Mouse (Mus musculus): Measurements from ENCODE around the gene Gm9817. TPM values are rescaled to one million over a fixed set of nuclear protein-coding genes. Genes with fewer than 3 reads are reported as not detected.

Gene Gm9817
- polyA plus RNA-seq, 1 experiment = 0.02 TPM

DNA sequence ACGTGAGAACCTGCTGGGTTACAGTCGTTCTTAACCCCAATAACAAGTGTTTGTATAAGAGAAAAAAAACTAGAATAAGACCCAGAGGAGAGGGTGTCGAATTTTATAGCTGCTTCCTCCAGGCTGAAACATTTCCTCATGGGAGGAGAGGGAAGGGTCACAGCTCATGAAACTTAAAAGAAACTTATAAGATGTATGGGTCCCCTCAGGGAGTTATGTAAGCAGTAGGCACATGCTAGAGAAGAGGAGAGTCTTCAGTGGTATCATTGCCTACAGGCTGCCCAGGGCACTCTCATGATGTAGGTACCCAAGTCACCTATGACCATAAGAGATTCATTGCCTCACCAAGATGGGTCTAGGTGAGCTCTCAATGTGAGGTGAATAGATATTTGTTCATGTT, 28.0 kb downstream of the Gm9817 start:
- TF ChIP-seq MYOG (IDR thresholded peaks at IDR 0.05; ENCODE audit: control insufficient read depth in 1 of 3, insufficient read depth in 1 of 3, insufficient read length in 2 of 3, low read depth in 2 of 3) (no peak), REST (IDR thresholded peaks at IDR 0.05; ENCODE audit: insufficient read depth, insufficient read length) (no peak), MYOD1 (IDR thresholded peaks at IDR 0.05; ENCODE audit: control insufficient read depth in 1 of 3, insufficient read length in 2 of 3, low read depth in 2 of 3) (no peak), POLR2A (IDR thresholded peaks at IDR 0.05; ENCODE audit: insufficient read length, low read depth) (no peak), MAX (IDR thresholded peaks at IDR 0.05; ENCODE audit: low read depth) (no peak), POLR2AphosphoS2 (IDR thresholded peaks at IDR 0.05; ENCODE audit: insufficient read length, low read depth) (no peak), CEBPB (IDR thresholded peaks at IDR 0.05; ENCODE audit: insufficient read depth, poor library complexity, severe bottlenecking) (no peak), USF1 (IDR thresholded peaks at IDR 0.05; ENCODE audit: low read depth) (no peak), TCF3 (IDR thresholded peaks at IDR 0.05; ENCODE audit: insufficient read length, low read depth) (no peak), E2F4 (IDR thresholded peaks at IDR 0.05; ENCODE audit: insufficient read depth) (no peak), TCF12 (IDR thresholded peaks at IDR 0.05; ENCODE audit: insufficient read depth, poor library complexity, severe bottlenecking) (no peak), SRF (IDR thresholded peaks at IDR 0.05; ENCODE audit: control insufficient read depth, insufficient read length, low read depth) (no peak)
- Histone ChIP-seq H3K4me2 (ENCODE audit: low read depth) (no peak overlapping the region), H3ac (ENCODE audit: control insufficient read depth, insufficient read length) (no peak overlapping the region), H3K4me3 (no peak overlapping the region), H3K27me3 (ENCODE audit: control insufficient read depth, insufficient read depth, insufficient read length) (no peaks in the 10 kb centered on the region), H3K79me2 (ENCODE audit: control insufficient read depth, insufficient read depth) (no peaks in the 10 kb centered on the region), H3K36me3 (ENCODE audit: control insufficient read depth, insufficient read depth) (no peaks in the 10 kb centered on the region)

DNA sequence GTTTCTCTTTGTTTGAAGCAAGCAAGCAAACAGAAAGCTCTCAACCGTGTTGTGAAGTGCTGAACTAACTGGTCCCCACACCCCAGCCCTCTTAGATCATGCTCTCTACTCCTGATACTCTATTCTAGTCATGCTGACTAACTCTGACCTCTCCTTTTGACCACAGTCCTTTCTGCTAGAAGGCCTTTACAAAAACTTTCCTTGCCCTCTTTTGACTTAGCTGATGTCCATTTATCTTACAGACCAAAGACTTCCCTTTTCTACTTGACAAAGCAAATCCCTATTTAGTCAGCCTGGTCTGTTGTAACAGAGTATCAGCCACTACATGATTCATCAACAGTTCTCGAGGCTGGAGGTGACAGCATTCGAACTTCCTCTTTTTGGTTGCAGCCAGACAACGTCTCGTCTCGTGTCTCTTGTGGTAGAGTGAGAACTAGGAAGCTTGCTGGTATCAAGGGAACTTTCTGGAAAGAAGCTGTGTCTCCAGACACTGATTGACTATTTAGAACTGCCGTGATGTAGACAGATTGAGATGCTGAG, 30.4 kb downstream of the Gm9817 start:
- Histone ChIP-seq H3K4me3 (no peak overlapping the region), H3K79me2 (ENCODE audit: control insufficient read depth, insufficient read depth) (no peaks in the 10 kb centered on the region), H3ac (ENCODE audit: control insufficient read depth, insufficient read length) (no peak overlapping the region), H3K27me3 (ENCODE audit: control insufficient read depth, insufficient read depth, insufficient read length) (no peaks in the 10 kb centered on the region), H3K36me3 (ENCODE audit: control insufficient read depth, insufficient read depth) (no peaks in the 10 kb centered on the region), H3K4me2 (ENCODE audit: low read depth) (no peak overlapping the region)
- no peak for TF ChIP-seq SRF (IDR thresholded peaks at IDR 0.05; ENCODE audit: control insufficient read depth, insufficient read length, low read depth)
- no peak for TF ChIP-seq REST (IDR thresholded peaks at IDR 0.05; ENCODE audit: insufficient read depth, insufficient read length)
- TF ChIP-seq TCF3 (IDR thresholded peaks at IDR 0.05; ENCODE audit: insufficient read length, low read depth) = no peak
- no peak for TF ChIP-seq POLR2AphosphoS2 (IDR thresholded peaks at IDR 0.05; ENCODE audit: insufficient read length, low read depth)
- TF ChIP-seq MYOD1 (IDR thresholded peaks at IDR 0.05; ENCODE audit: control insufficient read depth in 1 of 3, insufficient read length in 2 of 3, low read depth in 2 of 3) = no peak
- no peak for TF ChIP-seq USF1 (IDR thresholded peaks at IDR 0.05; ENCODE audit: low read depth)
- TF ChIP-seq MAX (IDR thresholded peaks at IDR 0.05; ENCODE audit: low read depth) = no peak
- no peak for TF ChIP-seq TCF12 (IDR thresholded peaks at IDR 0.05; ENCODE audit: insufficient read depth, poor library complexity, severe bottlenecking)

DNA sequence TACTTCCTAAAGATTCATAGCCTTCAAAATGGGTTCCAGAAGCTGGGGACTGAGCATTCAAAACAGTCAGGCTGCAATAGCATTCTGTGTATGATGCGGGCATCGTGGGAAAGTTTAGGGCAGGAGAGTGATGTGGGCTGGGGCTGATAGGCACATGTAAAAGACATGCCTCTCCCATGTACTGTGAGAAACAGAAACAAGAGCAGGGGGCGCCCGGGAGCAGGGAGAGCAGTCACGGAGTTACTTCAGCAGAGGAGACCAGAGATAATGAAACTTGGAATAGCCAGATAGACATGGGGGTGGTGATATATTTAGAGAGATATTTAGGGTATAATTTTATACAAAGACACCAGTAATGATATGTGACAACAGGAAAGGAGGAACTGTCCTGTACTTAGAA, 39.9 kb downstream of the Gm9817 start:
- no peak overlapping the region for H3K4me3 ChIP-seq
- H3K4me2 ChIP-seq (ENCODE audit: low read depth) = no peak overlapping the region
- no peaks in the 10 kb centered on the region for H3K79me2 ChIP-seq (ENCODE audit: control insufficient read depth, insufficient read depth)
- no peak for TF ChIP-seq TCF3 (IDR thresholded peaks at IDR 0.05; ENCODE audit: insufficient read length, low read depth)
- no peak for TF ChIP-seq MYOG (IDR thresholded peaks at IDR 0.05; ENCODE audit: control insufficient read depth in 1 of 3, insufficient read depth in 1 of 3, insufficient read length in 2 of 3, low read depth in 2 of 3)
- TF ChIP-seq POLR2A (IDR thresholded peaks at IDR 0.05; ENCODE audit: insufficient read length, low read depth) = no peak
- peaks cover 5% of the 10 kb centered on the region for H3K27me3 ChIP-seq (ENCODE audit: control insufficient read depth, insufficient read depth, insufficient read length)
- no peak overlapping the region for H3ac ChIP-seq (ENCODE audit: control insufficient read depth, insufficient read length)
- no peaks in the 10 kb centered on the region for H3K36me3 ChIP-seq (ENCODE audit: control insufficient read depth, insufficient read depth)

DNA sequence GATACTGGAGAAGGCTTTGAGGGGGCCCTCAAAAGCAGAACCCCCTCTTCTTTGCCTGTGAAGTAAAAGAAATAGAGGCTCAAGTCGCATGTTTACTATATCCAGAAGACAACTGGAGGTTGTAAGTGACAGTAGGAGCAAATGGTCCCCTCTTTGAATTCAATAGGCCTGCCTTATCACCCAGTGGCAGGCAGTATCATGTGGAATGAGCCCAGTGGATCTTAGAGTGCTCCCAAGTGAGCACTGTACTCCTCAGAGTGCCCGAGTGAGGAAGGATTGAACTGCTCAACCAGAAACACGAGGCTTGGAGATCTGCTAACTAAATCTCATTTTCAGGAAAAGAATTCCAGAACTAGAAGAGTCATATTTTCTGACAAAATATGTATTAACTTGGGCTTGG, 40.3 kb downstream of the Gm9817 start:
- peaks cover 5% of the 10 kb centered on the region for H3K27me3 ChIP-seq (ENCODE audit: control insufficient read depth, insufficient read depth, insufficient read length)
- H3K79me2 ChIP-seq (ENCODE audit: control insufficient read depth, insufficient read depth) = no peaks in the 10 kb centered on the region
- H3K36me3 ChIP-seq (ENCODE audit: control insufficient read depth, insufficient read depth) = no peaks in the 10 kb centered on the region
- H3K4me2 ChIP-seq (ENCODE audit: low read depth) = no peak overlapping the region
- TF ChIP-seq POLR2AphosphoS2 (IDR thresholded peaks at IDR 0.05; ENCODE audit: insufficient read length, low read depth) = no peak
- no peak for TF ChIP-seq MYOG (IDR thresholded peaks at IDR 0.05; ENCODE audit: control insufficient read depth in 1 of 3, insufficient read depth in 1 of 3, insufficient read length in 2 of 3, low read depth in 2 of 3)
- TF ChIP-seq REST (IDR thresholded peaks at IDR 0.05; ENCODE audit: insufficient read depth, insufficient read length) = no peak
- TF ChIP-seq TCF12 (IDR thresholded peaks at IDR 0.05; ENCODE audit: insufficient read depth, poor library complexity, severe bottlenecking) = no peak
- no peak for TF ChIP-seq SRF (IDR thresholded peaks at IDR 0.05; ENCODE audit: control insufficient read depth, insufficient read length, low read depth)
- TF ChIP-seq E2F4 (IDR thresholded peaks at IDR 0.05; ENCODE audit: insufficient read depth) = no peak
- no peak for TF ChIP-seq CEBPB (IDR thresholded peaks at IDR 0.05; ENCODE audit: insufficient read depth, poor library complexity, severe bottlenecking)
- no peak for TF ChIP-seq POLR2A (IDR thresholded peaks at IDR 0.05; ENCODE audit: insufficient read length, low read depth)
- no peak for TF ChIP-seq USF1 (IDR thresholded peaks at IDR 0.05; ENCODE audit: low read depth)
- TF ChIP-seq TCF3 (IDR thresholded peaks at IDR 0.05; ENCODE audit: insufficient read length, low read depth) = no peak
- TF ChIP-seq MAX (IDR thresholded peaks at IDR 0.05; ENCODE audit: low read depth) = no peak
- TF ChIP-seq MYOD1 (IDR thresholded peaks at IDR 0.05; ENCODE audit: control insufficient read depth in 1 of 3, insufficient read length in 2 of 3, low read depth in 2 of 3) = no peak
- H3K4me3 ChIP-seq = no peak overlapping the region
- H3ac ChIP-seq (ENCODE audit: control insufficient read depth, insufficient read length) = no peak overlapping the region

Other genes starting within 250 kb of the Gm9817 start
- 99.1 TPM for gene Dtnbp1, start 76.5 kb upstream of the Gm9817 start, polyA plus RNA-seq (2012; fragmentation: generic; extraction: Trizol)

Data from myocyte (in vitro differentiated cells).